Mouse (Mus musculus) splenic B cell, adult 2 months (primary cell): ENCODE data around the gene Hadhb.
A peak's percentile ranks its signal among the peaks of the same experiment; 100 is the strongest.

Experiments used
- DNase-seq: peaks from one replicate; pipeline ENCODE4 v3.0.0-alpha.2; 2011; ENCODE audit warnings: low read depth, low spot score
- H3K27me3 ChIP-seq: 2 replicates; pipeline ENCODE4 v1.6.1; 2012; ENCODE audit warnings: mild to moderate bottlenecking, low read length, moderate library complexity, mixed read lengths; ENCODE audit not compliant: control insufficient read depth, poor library complexity, insufficient read depth, severe bottlenecking
- H3K36me3 ChIP-seq: 2 replicates; pipeline ENCODE4 v1.6.1; 2012; ENCODE audit warnings: mild to moderate bottlenecking, low read length, moderate library complexity, mixed read lengths; ENCODE audit not compliant: control insufficient read depth, poor library complexity, insufficient read depth, severe bottlenecking

Gene Hadhb

GRCm38 (mm10) chr5:30220666-30221065 lies 65.6 kb downstream of the Hadhb start:
- H3K36me3 ChIP-seq = no peaks in the 10 kb centered on the region
- H3K27me3 ChIP-seq = no peaks in the 10 kb centered on the region
- no peak for DNase-seq

GRCm38 (mm10) chr5:30222681-30223080 lies 67.6 kb downstream of the Hadhb start:
- DNase-seq = no peak
- H3K36me3 ChIP-seq = no peaks in the 10 kb centered on the region
- H3K27me3 ChIP-seq = no peaks in the 10 kb centered on the region

GRCm38 (mm10) chr5:30230901-30231300 lies 75.9 kb downstream of the Hadhb start:
- H3K27me3 ChIP-seq = no peaks in the 10 kb centered on the region
- peak; percentile 63 for DNase-seq
- H3K36me3 ChIP-seq = no peaks in the 10 kb centered on the region

GRCm38 (mm10) chr5:30231891-30232270 lies 76.8 kb downstream of the Hadhb start:
- no peaks in the 10 kb centered on the region for H3K36me3 ChIP-seq
- DNase-seq = no peak
- H3K27me3 ChIP-seq = no peaks in the 10 kb centered on the region

GRCm38 (mm10) chr5:30232271-30232971 lies 77.4 kb downstream of the Hadhb start, which contains the start of gene Selenoi:
Gene Selenoi, plus strand, starts transcription at chr5:30232581.
- Histone ChIP-seq H3K27me3 (no peaks in the 10 kb centered on the region), H3K36me3 (no peaks in the 10 kb centered on the region)
- DNase-seq = peak; percentile 99

- DNase-seq = peak; percentile 25
- no peaks in the 10 kb centered on the region for H3K27me3 ChIP-seq
- no peaks in the 10 kb centered on the region for H3K36me3 ChIP-seq
Observed at GRCm38 (mm10) chr5:30233042-30233441, 78.0 kb downstream of the Hadhb start.

- DNase-seq = no peak
- no peaks in the 10 kb centered on the region for H3K27me3 ChIP-seq
Observed at GRCm38 (mm10) chr5:30233979-30234378, 78.9 kb downstream of the Hadhb start.

More at GRCm38 (mm10) chr5:30233979-30234378, 78.9 kb downstream of the Hadhb start:
- no peaks in the 10 kb centered on the region for H3K36me3 ChIP-seq
